Comparison of ENCODE assay signal across 10 mouse cellular contexts in the genomic region with DNA sequence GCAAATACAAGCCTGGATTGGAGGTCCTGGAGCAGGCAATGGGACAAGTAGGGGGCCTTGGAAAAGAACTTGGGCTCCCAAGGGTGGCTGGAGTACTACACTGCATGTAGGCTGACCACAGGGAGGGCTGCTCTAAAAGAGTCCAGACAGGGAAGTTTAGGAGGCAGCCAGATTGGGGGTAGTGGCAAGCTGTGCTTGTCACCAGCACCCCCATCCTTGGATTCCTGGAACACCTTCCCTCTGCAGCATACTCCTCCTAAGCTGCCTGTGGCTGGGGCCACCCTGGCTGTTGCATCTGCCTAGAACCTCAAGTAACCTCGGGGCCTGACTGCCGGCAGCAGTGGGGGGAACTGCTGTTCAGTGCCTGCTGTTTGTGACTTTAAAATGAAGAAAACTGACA. TPM values are rescaled to one million over a fixed set of nuclear protein-coding genes. Genes with fewer than 3 reads are reported as not detected.
DNase-seq lines count a peak whose midpoint lies in the region; ATAC-seq and TF ChIP-seq lines count a peak whose summit lies in the region.
"Had no signal": no experiment of that assay in that cellular context is flagged by ENCODE, and none has a peak within 500 bp of the region (broad histone marks: within the 10 kb centered on the region; RNA-seq: fewer than 3 reads in every experiment).

No protein-coding gene starts in this region.

- H3K4me1 ChIP-seq in heart, adult 2 months (ENCODE audit: control insufficient read depth, insufficient read depth, low read length) = peaks cover 9% of the 10 kb centered on the region
- H3K4me1 ChIP-seq in limb, embryonic 12.5 days (replicated peaks) = peaks cover 3% of the 10 kb centered on the region
- peaks cover 4% of the 10 kb centered on the region for H3K4me1 ChIP-seq in limb, embryonic 10.5 days
- peaks cover 5% of the 10 kb centered on the region; the same call in 1 of the 2 replicates for H3K4me1 ChIP-seq in intestine, embryonic 16.5 days (ENCODE audit: control insufficient read depth, insufficient read depth, low read length)
- peaks cover 29% of the 10 kb centered on the region for H3K4me1 ChIP-seq in neural tube, embryonic 15.5 days
- peaks cover 13% of the 10 kb centered on the region for H3K4me1 ChIP-seq in kidney, adult 2 months (ENCODE audit: control insufficient read depth, insufficient read depth, low read length)

- H3K9ac ChIP-seq in heart, adult 2 months (ENCODE audit: low read depth, low read length) = no peak overlapping the region
- no peak overlapping the region for H3K9ac ChIP-seq in limb, embryonic 12.5 days (replicated peaks)
- no peak overlapping the region for H3K9ac ChIP-seq in intestine, embryonic 16.5 days (ENCODE audit: low read depth, low read length)
- H3K9ac ChIP-seq in neural tube, embryonic 15.5 days (replicated peaks) = no peak overlapping the region

- no peak for ATAC-seq in limb, embryonic 12.5 days (ENCODE audit: insufficient number of reproducible peaks, insufficient read depth, low FRiP score, low TSS enrichment, low read depth)
- peak; percentile 32 for ATAC-seq in intestine, embryonic 16.5 days
- ATAC-seq in neural tube, embryonic 15.5 days (ENCODE audit: low FRiP score) = no peak; the same call in 1 of the 2 replicates

- no peaks in the 10 kb centered on the region for H3K27me3 ChIP-seq in heart, adult 2 months (ENCODE audit: control insufficient read depth, insufficient read depth, low read length)
- H3K27me3 ChIP-seq in limb, embryonic 12.5 days = no peaks in the 10 kb centered on the region
- no peaks in the 10 kb centered on the region for H3K27me3 ChIP-seq in limb, embryonic 10.5 days (ENCODE audit: low read depth, poor library complexity, severe bottlenecking)
- H3K27me3 ChIP-seq in intestine, embryonic 16.5 days (replicated peaks; ENCODE audit: control insufficient read depth, insufficient read depth, low read length) = no peaks in the 10 kb centered on the region
- H3K27me3 ChIP-seq in neural tube, embryonic 15.5 days (replicated peaks) = no peaks in the 10 kb centered on the region
- no peaks in the 10 kb centered on the region for H3K27me3 ChIP-seq in kidney, adult 2 months (replicated peaks; ENCODE audit: control insufficient read depth, insufficient read depth, low read length)

- intact Hi-C loops in heart, adult 2 months (cut with DNase I) = loop anchor here (2.0 kb wide), 1 partner anchor 61 kb away; no protein-coding TSS in a partner anchor
- intact Hi-C loops in heart, postnatal 36 days (cut with DNase I) = loop anchor here (2.0 kb wide), 2 partner anchors 55 to 61 kb away; no protein-coding TSS in a partner anchor

- H3K4me3 ChIP-seq in heart, adult 2 months = no peak overlapping the region
- no peak overlapping the region for H3K4me3 ChIP-seq in limb, embryonic 12.5 days (replicated peaks)
- H3K4me3 ChIP-seq in limb, embryonic 10.5 days = no peak overlapping the region
- H3K4me3 ChIP-seq in intestine, embryonic 16.5 days (ENCODE audit: low read length) = no peak overlapping the region
- H3K4me3 ChIP-seq in neural tube, embryonic 15.5 days (replicated peaks) = no peak overlapping the region
- H3K4me3 ChIP-seq in kidney, adult 2 months (ENCODE audit: insufficient read depth, low read depth, low read length) = no peak overlapping the region

- DNase-seq in heart, adult 2 months = no peak
- no peak for DNase-seq in heart, postnatal 36 days
- no peak for DNase-seq in limb, embryonic 10.5 days (ENCODE audit: low spot score)
- no peak for DNase-seq in testis, postnatal 10 days (ENCODE audit: low spot score)
- DNase-seq in kidney, adult 2 months = no peak

- no peaks in the 10 kb centered on the region for H3K9me3 ChIP-seq in limb, embryonic 12.5 days
- no peaks in the 10 kb centered on the region for H3K9me3 ChIP-seq in limb, embryonic 10.5 days (replicated peaks)
- H3K9me3 ChIP-seq in intestine, embryonic 16.5 days (ENCODE audit: control insufficient read depth, low read length) = no peaks in the 10 kb centered on the region
- H3K9me3 ChIP-seq in neural tube, embryonic 15.5 days (replicated peaks) = no peaks in the 10 kb centered on the region
- H3K9me3 ChIP-seq: megakaryocyte, embryonic 14.5 days had no signal

- TF ChIP-seq POLR2A in heart, adult 2 months (IDR thresholded peaks at IDR 0.05; ENCODE audit: insufficient read depth, low read depth, low read length) = no peak
- no peak for TF ChIP-seq POLR2A in kidney, adult 2 months (IDR thresholded peaks at IDR 0.05; ENCODE audit: low read depth, low read length)

- no peaks in the 10 kb centered on the region for H3K79me2 ChIP-seq in heart, adult 2 months (replicated peaks; ENCODE audit: control insufficient read depth, insufficient read depth, low read length)

- TF ChIP-seq EP300 in heart, adult 2 months (IDR thresholded peaks at IDR 0.05; ENCODE audit: insufficient read depth, low read depth, low read length) = no peak

- TF ChIP-seq CTCF in heart, adult 2 months (IDR thresholded peaks at IDR 0.05) = no peak
- no peak for TF ChIP-seq CTCF in kidney, adult 2 months (conservative IDR thresholded peaks at IDR 0.05; ENCODE audit: insufficient read depth, insufficient read length, low read depth, low read length)

- H3K36me3 ChIP-seq in heart, adult 2 months (ENCODE audit: control insufficient read depth, insufficient read depth, low read length) = no peaks in the 10 kb centered on the region
- H3K36me3 ChIP-seq in limb, embryonic 12.5 days = peaks cover 93% of the 10 kb centered on the region
- peaks cover 94% of the 10 kb centered on the region for H3K36me3 ChIP-seq in limb, embryonic 10.5 days
- H3K36me3 ChIP-seq in intestine, embryonic 16.5 days (ENCODE audit: control insufficient read depth, insufficient read depth, low read length) = peaks cover 12% of the 10 kb centered on the region
- peaks cover 80% of the 10 kb centered on the region for H3K36me3 ChIP-seq in neural tube, embryonic 15.5 days
- no peaks in the 10 kb centered on the region for H3K36me3 ChIP-seq in kidney, adult 2 months (ENCODE audit: control insufficient read depth, insufficient read depth, low read length)

- H3K4me2 ChIP-seq in limb, embryonic 12.5 days = no peak overlapping the region
- no peak overlapping the region for H3K4me2 ChIP-seq in intestine, embryonic 16.5 days (ENCODE audit: low read depth, low read length)
- no peak overlapping the region for H3K4me2 ChIP-seq in neural tube, embryonic 15.5 days

- WGBS in heart, adult 2 months = 60% methylated on average over 2 of the region's 2 CpGs
- 61% methylated on average over 2 of the region's 2 CpGs for WGBS in limb, embryonic 12.5 days
- 79% methylated on average over 2 of the region's 2 CpGs for WGBS in limb, embryonic 10.5 days
- WGBS in intestine, embryonic 16.5 days = 67% methylated on average over 2 of the region's 2 CpGs
- WGBS in neural tube, embryonic 15.5 days = 78% methylated on average over 2 of the region's 2 CpGs
- 60% methylated on average over 2 of the region's 2 CpGs for WGBS in kidney, adult 2 months

- peak overlapping the region; percentile 36; the same call in 1 of the 2 replicates for H3K27ac ChIP-seq in heart, adult 2 months
- H3K27ac ChIP-seq in limb, embryonic 12.5 days = peak overlapping the region; percentile 51; the same call in 1 of the 2 replicates
- H3K27ac ChIP-seq in limb, embryonic 10.5 days = no peak overlapping the region
- no peak overlapping the region for H3K27ac ChIP-seq in intestine, embryonic 16.5 days (ENCODE audit: low read length)
- H3K27ac ChIP-seq in neural tube, embryonic 15.5 days (replicated peaks) = 0 out of 2 replicates have a peak overlapping the region, but pooled peaks have one; percentile 38
- no peak overlapping the region for H3K27ac ChIP-seq in kidney, adult 2 months (ENCODE audit: insufficient read depth, low read depth, low read length)
- H3K27ac ChIP-seq: kidney, postnatal 0 days had no signal

RNA-seq across cellular contexts. Expression of a gene that starts 20.3 kb away (rescaled TPM):
- total RNA-seq in heart, adult 2 months (2021) = 10 to 100 TPM; 37.6 to 39.7 TPM
- 35.1 and 36.1 TPM in 2 replicates for polyA plus RNA-seq in heart, adult 2 months (2012; rRNA removed)
- total RNA-seq in heart, postnatal 36 days (2021) = 10 to 100 TPM; 41.0 to 42.8 TPM
- 23.1 and 26.1 TPM in 2 replicates for polyA plus RNA-seq in limb, embryonic 12.5 days (2016; fragmentation: Nextera tagmentation; extraction: Ambion mirVana)
- 29.6 and 32.2 TPM in 2 replicates for polyA plus RNA-seq in limb, embryonic 10.5 days (2016; fragmentation: Nextera tagmentation; extraction: Ambion mirVana)
- polyA plus RNA-seq in intestine, embryonic 16.5 days (2015; fragmentation: Nextera tagmentation; extraction: Ambion mirVana) = 28.4 and 29.8 TPM in 2 replicates
- 28.3 and 30.9 TPM in 2 replicates for polyA plus RNA-seq in neural tube, embryonic 15.5 days (2015; fragmentation: Nextera tagmentation; extraction: Ambion mirVana)
- 35.2 and 39.1 TPM in 2 replicates for polyA plus RNA-seq in kidney, adult 2 months (2012; rRNA removed)

RNA-seq across cellular contexts. Expression of a gene that starts 20.8 kb away (rescaled TPM):
- 100 to 1,000 TPM; 139 to 150 TPM for total RNA-seq in heart, adult 2 months (2021)
- 208 and 236 TPM in 2 replicates for polyA plus RNA-seq in heart, adult 2 months (2012; rRNA removed)
- 100 to 1,000 TPM; 130 to 150 TPM for total RNA-seq in heart, postnatal 36 days (2021)
- 66.5 and 71.0 TPM in 2 replicates for polyA plus RNA-seq in limb, embryonic 12.5 days (2016; fragmentation: Nextera tagmentation; extraction: Ambion mirVana)
- polyA plus RNA-seq in limb, embryonic 10.5 days (2016; fragmentation: Nextera tagmentation; extraction: Ambion mirVana) = 54.7 and 61.1 TPM in 2 replicates
- 109 and 110 TPM in 2 replicates for polyA plus RNA-seq in intestine, embryonic 16.5 days (2015; fragmentation: Nextera tagmentation; extraction: Ambion mirVana)
- 117 and 128 TPM in 2 replicates for polyA plus RNA-seq in neural tube, embryonic 15.5 days (2015; fragmentation: Nextera tagmentation; extraction: Ambion mirVana)
- 519 and 582 TPM in 2 replicates for polyA plus RNA-seq in kidney, adult 2 months (2012; rRNA removed)

RNA-seq across cellular contexts. Expression of a gene that starts 57.9 kb away (rescaled TPM):
- 10 to 100 TPM; 14.4 to 16.4 TPM for total RNA-seq in heart, adult 2 months (2021)
- 13.9 and 17.0 TPM in 2 replicates for polyA plus RNA-seq in heart, adult 2 months (2012; rRNA removed)
- 10 to 100 TPM; 21.1 to 25.6 TPM for total RNA-seq in heart, postnatal 36 days (2021)
- 46.3 and 50.6 TPM in 2 replicates for polyA plus RNA-seq in limb, embryonic 12.5 days (2016; fragmentation: Nextera tagmentation; extraction: Ambion mirVana)
- 44.8 and 56.1 TPM in 2 replicates for polyA plus RNA-seq in limb, embryonic 10.5 days (2016; fragmentation: Nextera tagmentation; extraction: Ambion mirVana)
- 18.4 and 21.7 TPM in 2 replicates for polyA plus RNA-seq in intestine, embryonic 16.5 days (2015; fragmentation: Nextera tagmentation; extraction: Ambion mirVana)
- 71.2 and 72.5 TPM in 2 replicates for polyA plus RNA-seq in neural tube, embryonic 15.5 days (2015; fragmentation: Nextera tagmentation; extraction: Ambion mirVana)
- polyA plus RNA-seq in kidney, adult 2 months (2012; rRNA removed) = 94.2 and 98.5 TPM in 2 replicates

RNA-seq across cellular contexts. Expression of a gene that starts 58.0 kb away (rescaled TPM):
- total RNA-seq in heart, adult 2 months (2021) = 100 to 1,000 TPM; 173 to 181 TPM
- polyA plus RNA-seq in heart, adult 2 months (2012; rRNA removed) = 283 and 382 TPM in 2 replicates
- 100 to 1,000 TPM; 152 to 177 TPM for total RNA-seq in heart, postnatal 36 days (2021)
- polyA plus RNA-seq in limb, embryonic 12.5 days (2016; fragmentation: Nextera tagmentation; extraction: Ambion mirVana) = 21.7 and 21.8 TPM in 2 replicates
- 20.2 and 23.7 TPM in 2 replicates for polyA plus RNA-seq in limb, embryonic 10.5 days (2016; fragmentation: Nextera tagmentation; extraction: Ambion mirVana)
- polyA plus RNA-seq in intestine, embryonic 16.5 days (2015; fragmentation: Nextera tagmentation; extraction: Ambion mirVana) = 62.4 and 69.8 TPM in 2 replicates
- 98.7 and 115 TPM in 2 replicates for polyA plus RNA-seq in neural tube, embryonic 15.5 days (2015; fragmentation: Nextera tagmentation; extraction: Ambion mirVana)
- polyA plus RNA-seq in kidney, adult 2 months (2012; rRNA removed) = 147 and 158 TPM in 2 replicates

Comparison
In these comparisons a context has a peak if more than half of its experiments do, and no peak if none do; other contexts are left out.
1. H3K27ac ChIP-seq: peak in heart, adult 2 months (single experiment), limb, embryonic 12.5 days (single experiment) and neural tube, embryonic 15.5 days (single experiment); none in limb, embryonic 10.5 days (single experiment), intestine, embryonic 16.5 days (single experiment) and kidney, adult 2 months (single experiment).